Mouse (Mus musculus) C2C12 (cell line): ENCODE results near the gene Pbld1.

Experiments used
- CEBPB ChIP-seq: IDR thresholded peaks from one replicate; pipeline ENCODE4 v1.6.1; 2011; ENCODE audit warnings: low read depth, mild to moderate bottlenecking, control low read depth, moderate library complexity
- CTCF ChIP-seq: IDR thresholded peaks from one replicate; pipeline ENCODE4 v1.5.1; 2011; ENCODE audit not compliant: control insufficient read depth, insufficient read depth, insufficient read length
- MYOD1 ChIP-seq: IDR thresholded peaks from one replicate; pipeline ENCODE4 v1.6.1; 2011; ENCODE audit warnings: low read depth; ENCODE audit not compliant: control insufficient read depth, insufficient read length

DNA sequence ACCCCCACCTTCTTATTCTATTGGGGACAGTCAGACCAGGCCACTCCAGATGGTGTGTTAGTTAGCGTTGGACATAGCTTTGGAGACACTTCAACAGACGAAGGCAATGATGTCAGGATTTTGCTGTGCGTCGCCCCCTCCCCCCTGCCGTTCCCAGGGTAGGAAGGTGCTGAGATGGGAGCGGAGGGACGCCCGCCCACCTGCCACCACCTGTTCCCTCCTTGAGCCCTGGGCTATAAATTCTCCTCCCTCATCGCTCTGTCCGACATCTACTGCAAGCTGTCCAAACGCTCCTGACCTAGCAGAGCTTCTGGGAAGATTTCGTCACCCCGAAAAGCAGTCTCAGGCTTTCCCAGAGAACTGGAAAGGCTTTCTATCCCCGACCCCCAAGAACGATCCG, 39.6 kb downstream of the Pbld1 start, which contains the start of gene Atoh7:
- no peak for TF ChIP-seq CTCF
- no peak for TF ChIP-seq MYOD1
- TF ChIP-seq CEBPB: no peak
